Mouse (Mus musculus) lung, embryonic 14.5 days (tissue): ENCODE data around the gene Flt3. TPM values are rescaled to one million over a fixed set of nuclear protein-coding genes. Genes with fewer than 3 reads are reported as not detected.

Experiments used
- ATAC-seq: fragments of 200-750 bp; cut with Nextera tagmentation; 2 replicates; pipeline ENCODE4 v1.8.0; 2017; ENCODE audit warnings: mild to moderate bottlenecking, moderate TSS enrichment, moderate library complexity; ENCODE audit not compliant: insufficient read depth
- DNase-seq: peaks from one replicate; pipeline ENCODE4 v3.0.0-alpha.2; 2015
- H3K27ac ChIP-seq: fragments of 300-500 bp; sonication (generic); 2 replicates; pipeline ENCODE4 v1.5.1; 2014; ENCODE audit warnings: low read depth, mild to moderate bottlenecking, moderate library complexity
- H3K27me3 ChIP-seq: fragments of 300-500 bp; sonication (generic); 2 replicates; pipeline ENCODE4 v1.6.1; 2014; ENCODE audit warnings: low read length, control low read depth; ENCODE audit not compliant: insufficient read depth
- H3K36me3 ChIP-seq: fragments of 300-500 bp; sonication (generic); 2 replicates; pipeline ENCODE4 v1.6.1; 2014; ENCODE audit warnings: control low read depth; ENCODE audit not compliant: insufficient read depth
- H3K4me1 ChIP-seq: fragments of 300-500 bp; sonication (generic); 2 replicates; pipeline ENCODE4 v1.6.1; 2014; ENCODE audit warnings: antibody characterized with exemption, control low read depth; ENCODE audit not compliant: insufficient read depth
- H3K4me2 ChIP-seq: fragments of 300-500 bp; sonication (generic); 2 replicates; pipeline ENCODE4 v1.6.1; 2014; ENCODE audit warnings: mild to moderate bottlenecking
- H3K4me3 ChIP-seq: fragments of 300-500 bp; sonication (generic); 2 replicates; pipeline ENCODE4 v1.5.1; 2014; ENCODE audit warnings: low read depth, low read length
- H3K9ac ChIP-seq: fragments of 300-500 bp; sonication (generic); 2 replicates; pipeline ENCODE4 v1.6.1; 2014
- H3K9me3 ChIP-seq: fragments of 300-500 bp; sonication (generic); 2 replicates; pipeline ENCODE4 v1.6.1; 2016; ENCODE audit warnings: low read depth, low read length, control low read depth
- CTCF ChIP-seq: IDR thresholded peaks from 2 replicates; pipeline ENCODE4 v1.5.1; 2016; ENCODE audit warnings: antibody characterized with exemption, low read depth
- WGBS: fragments of 180-500 bp; shearing (Covaris S2); extraction: QIAGEN DNeasy Blood & Tissue Kit; methylation state at CpG from one replicate; pipeline ENCODE4 v1.1.7; 2014; 5-methylcytosine and 5-hydroxymethylcytosine counted together
- polyA plus RNA-seq: library from polyadenylated mRNA; unstranded; fragments of >200 nt; fragmentation: Nextera tagmentation; extraction: Ambion mirVana; gene quantifications from 2 replicates; pipeline ENCODE4 v1.2.1, GENCODE M21; 2014

Flt3 gene
- polyA plus RNA-seq, 1 experiment from 2014 or later, result 0.07 TPM

- no peak for DNase-seq
- Histone ChIP-seq H3K4me2 (no peak overlapping the region), H3K9ac (no peak overlapping the region), H3K9me3 (no peaks in the 10 kb centered on the region), H3K36me3 (no peaks in the 10 kb centered on the region), H3K4me3 (no peak overlapping the region), H3K4me1 (no peaks in the 10 kb centered on the region), H3K27ac (no peak overlapping the region), H3K27me3 (peaks cover 94% of the 10 kb centered on the region)
- TF ChIP-seq CTCF, result no peak
- ATAC-seq, result no peak
- 1% methylated on average over 39 of the region's 39 CpGs for whole genome bisulfite sequencing
Measured at GRCm38 (mm10) chr5:147314646-147315431, 85.5 kb downstream of the Flt3 start.

- ATAC-seq (no peak), DNase-seq (no peak)
- TF ChIP-seq CTCF, result no peak
- Histone ChIP-seq H3K9me3 (no peaks in the 10 kb centered on the region), H3K9ac (no peak overlapping the region), H3K27ac (no peak overlapping the region), H3K27me3 (peaks cover 100% of the 10 kb centered on the region), H3K4me2 (no peak overlapping the region), H3K36me3 (no peaks in the 10 kb centered on the region), H3K4me1 (no peaks in the 10 kb centered on the region), H3K4me3 (no peak overlapping the region)
- WGBS, result 2% methylated on average over 27 of the region's 27 CpGs
Measured at GRCm38 (mm10) chr5:147312830-147313685, 87.2 kb downstream of the Flt3 start.

GRCm38 (mm10) chr5:147309786-147310185 lies 90.5 kb downstream of the Flt3 start:
- Histone ChIP-seq H3K4me1 (no peaks in the 10 kb centered on the region), H3K27me3 (peaks cover 100% of the 10 kb centered on the region), H3K36me3 (no peaks in the 10 kb centered on the region), H3K4me2 (no peak overlapping the region), H3K9ac (no peak overlapping the region), H3K4me3 (no peak overlapping the region), H3K27ac (no peak overlapping the region), H3K9me3 (no peaks in the 10 kb centered on the region)
- 12% methylated on average over 2 of the region's 2 CpGs for WGBS
- DNase-seq (no peak), ATAC-seq (no peak)
- TF ChIP-seq CTCF, result no peak

- Histone ChIP-seq H3K27me3 (peaks cover 100% of the 10 kb centered on the region), H3K36me3 (no peaks in the 10 kb centered on the region), H3K4me3 (no peak overlapping the region), H3K27ac (no peak overlapping the region), H3K4me1 (no peaks in the 10 kb centered on the region), H3K4me2 (no peak overlapping the region), H3K9me3 (no peaks in the 10 kb centered on the region), H3K9ac (no peak overlapping the region)
- TF ChIP-seq CTCF, result no peak
- DNase-seq (no peak), ATAC-seq (no peak)
- 6% methylated on average over 9 of the region's 9 CpGs for WGBS
Measured at GRCm38 (mm10) chr5:147308451-147308850, 91.8 kb downstream of the Flt3 start.

GRCm38 (mm10) chr5:147307398-147307785 lies 92.9 kb downstream of the Flt3 start:
- DNase-seq (no peak), ATAC-seq (no peak)
- no peak overlapping the region for H3K9ac ChIP-seq
- H3K27ac ChIP-seq, result no peak overlapping the region
- peaks cover 100% of the 10 kb centered on the region for H3K27me3 ChIP-seq
- no peaks in the 10 kb centered on the region for H3K9me3 ChIP-seq
- no peak for TF ChIP-seq CTCF
- H3K36me3 ChIP-seq, result no peaks in the 10 kb centered on the region
- no peak overlapping the region for H3K4me2 ChIP-seq
- no peaks in the 10 kb centered on the region for H3K4me1 ChIP-seq
- H3K4me3 ChIP-seq, result no peak overlapping the region
- 2% methylated on average over 12 of the region's 12 CpGs for WGBS

- ATAC-seq (peak; percentile 17; the same call in 1 of the 2 replicates), DNase-seq (no peak)
- Histone ChIP-seq H3K27me3 (peaks cover 100% of the 10 kb centered on the region), H3K27ac (no peak within 1 kb of the TSS), H3K9me3 (no peaks in the 10 kb centered on the region), H3K4me1 (no peaks in the 10 kb centered on the region), H3K4me2 (peak within 1 kb of the TSS; percentile 32), H3K36me3 (no peaks in the 10 kb centered on the region), H3K4me3 (peak within 1 kb of the TSS; percentile 8; the same call in 1 of the 2 replicates), H3K9ac (no peak within 1 kb of the TSS)
- WGBS, result under 1% methylated on average over 62 of the region's 63 CpGs
- TF ChIP-seq CTCF, result no peak
Measured at GRCm38 (mm10) chr5:147306638-147307397, 93.5 kb downstream of the Flt3 start, which contains the start of gene Cdx2. Gene Cdx2, minus strand, starts transcription at chr5:147307270.
